Mouse (Mus musculus): ENCODE results near the gene Atp5b. TPM values are rescaled to one million over a fixed set of nuclear protein-coding genes. Genes with fewer than 3 reads are reported as not detected.
"Not testable (repeated sequence)": the region's sequence is repeated elsewhere in the genome, so short reads cannot be mapped to it uniquely, and the experiment has no call there.

The Atp5b gene
- polyA plus RNA-seq, 1 experiment from 2014 or later: 2,273 TPM

- WGBS: under 1% methylated on average over 61 of the region's 62 CpGs
- peaks cover 16% of the 10 kb centered on the region for H3K4me1 ChIP-seq (ENCODE audit: control insufficient read depth, insufficient read depth, low read length)
- no peaks in the 10 kb centered on the region for H3K27me3 ChIP-seq (ENCODE audit: control insufficient read depth, insufficient read depth, low read length)
- H3K4me3 ChIP-seq (ENCODE audit: low read depth, low read length): peak overlapping the region; percentile 87
- H3K4me2 ChIP-seq (ENCODE audit: low read depth, low read length): peak overlapping the region; percentile 96
- H3K27ac ChIP-seq (ENCODE audit: low read depth, low read length): peak overlapping the region; percentile 98
- no peaks in the 10 kb centered on the region for H3K36me3 ChIP-seq (ENCODE audit: control insufficient read depth, insufficient read depth, low read length)
- ATAC-seq (ENCODE audit: low read depth): peak; percentile 68
- peak overlapping the region; percentile 81 for H3K9ac ChIP-seq (replicated peaks; ENCODE audit: low read depth, low read length)
- no peaks in the 10 kb centered on the region for H3K9me3 ChIP-seq (ENCODE audit: control insufficient read depth, low read length)
Observed at GRCm38 (mm10) chr10:128059207-128059981, 23.7 kb upstream of the Atp5b start.

- ATAC-seq (ENCODE audit: low read depth): no peak
- Histone ChIP-seq H3K4me3 (ENCODE audit: low read depth, low read length) (no peak overlapping the region), H3K9me3 (ENCODE audit: control insufficient read depth, low read length) (no peaks in the 10 kb centered on the region), H3K27me3 (ENCODE audit: control insufficient read depth, insufficient read depth, low read length) (no peaks in the 10 kb centered on the region), H3K9ac (replicated peaks; ENCODE audit: low read depth, low read length) (no peak overlapping the region), H3K36me3 (ENCODE audit: control insufficient read depth, insufficient read depth, low read length) (no peaks in the 10 kb centered on the region), H3K4me2 (ENCODE audit: low read depth, low read length) (no peak overlapping the region; the same call in 1 of the 2 replicates), H3K4me1 (ENCODE audit: control insufficient read depth, insufficient read depth, low read length) (peaks cover 16% of the 10 kb centered on the region), H3K27ac (ENCODE audit: low read depth, low read length) (no peak overlapping the region)
- 97% methylated on average over 5 of the region's 5 CpGs for WGBS
Observed at GRCm38 (mm10) chr10:128061109-128061508, 22.0 kb upstream of the Atp5b start.

GRCm38 (mm10) chr10:128062221-128062989 lies 20.7 kb upstream of the Atp5b start:
- peaks cover 16% of the 10 kb centered on the region for H3K4me1 ChIP-seq (ENCODE audit: control insufficient read depth, insufficient read depth, low read length)
- H3K9me3 ChIP-seq (ENCODE audit: control insufficient read depth, low read length): no peaks in the 10 kb centered on the region
- no peak for ATAC-seq (ENCODE audit: low read depth)
- H3K27ac ChIP-seq (ENCODE audit: low read depth, low read length): no peak overlapping the region
- no peaks in the 10 kb centered on the region for H3K36me3 ChIP-seq (ENCODE audit: control insufficient read depth, insufficient read depth, low read length)
- H3K4me3 ChIP-seq (ENCODE audit: low read depth, low read length): no peak overlapping the region
- 97% methylated on average over 6 of the region's 6 CpGs for WGBS
- H3K27me3 ChIP-seq (ENCODE audit: control insufficient read depth, insufficient read depth, low read length): no peaks in the 10 kb centered on the region
- no peak overlapping the region for H3K9ac ChIP-seq (replicated peaks; ENCODE audit: low read depth, low read length)
- H3K4me2 ChIP-seq (ENCODE audit: low read depth, low read length): no peak overlapping the region

- Histone ChIP-seq H3K4me1 (ENCODE audit: control insufficient read depth, insufficient read depth, low read length) (no peaks in the 10 kb centered on the region), H3K36me3 (ENCODE audit: control insufficient read depth, insufficient read depth, low read length) (peaks cover 8% of the 10 kb centered on the region; the same call in 1 of the 2 replicates), H3K9ac (replicated peaks; ENCODE audit: low read depth, low read length) (no peak overlapping the region), H3K9me3 (ENCODE audit: control insufficient read depth, low read length) (no peaks in the 10 kb centered on the region), H3K4me2 (ENCODE audit: low read depth, low read length) (no peak overlapping the region), H3K27me3 (ENCODE audit: control insufficient read depth, insufficient read depth, low read length) (no peaks in the 10 kb centered on the region), H3K27ac (ENCODE audit: low read depth, low read length) (no peak overlapping the region), H3K4me3 (ENCODE audit: low read depth, low read length) (no peak overlapping the region)
- no peak for ATAC-seq (ENCODE audit: low read depth)
- 86% methylated on average over 5 of the region's 5 CpGs for WGBS
Observed at GRCm38 (mm10) chr10:128066072-128066471, 17.0 kb upstream of the Atp5b start.

- Histone ChIP-seq H3K4me2 (ENCODE audit: low read depth, low read length) (no peak overlapping the region), H3K27ac (ENCODE audit: low read depth, low read length) (no peak overlapping the region), H3K4me1 (ENCODE audit: control insufficient read depth, insufficient read depth, low read length) (no peaks in the 10 kb centered on the region), H3K27me3 (ENCODE audit: control insufficient read depth, insufficient read depth, low read length) (no peaks in the 10 kb centered on the region), H3K4me3 (ENCODE audit: low read depth, low read length) (no peak overlapping the region), H3K9ac (replicated peaks; ENCODE audit: low read depth, low read length) (no peak overlapping the region), H3K36me3 (ENCODE audit: control insufficient read depth, insufficient read depth, low read length) (peaks cover 32% of the 10 kb centered on the region; the same call in 1 of the 2 replicates), H3K9me3 (ENCODE audit: control insufficient read depth, low read length) (no peaks in the 10 kb centered on the region)
- WGBS: 97% methylated on average over 4 of the region's 4 CpGs
- ATAC-seq (ENCODE audit: low read depth): no peak
Observed at GRCm38 (mm10) chr10:128069201-128069600, 13.9 kb upstream of the Atp5b start.

- not testable (repeated sequence) for H3K9me3 ChIP-seq (ENCODE audit: control insufficient read depth, low read length); H3K9ac ChIP-seq (replicated peaks; ENCODE audit: low read depth, low read length); H3K27ac ChIP-seq (ENCODE audit: low read depth, low read length); H3K4me2 ChIP-seq (ENCODE audit: low read depth, low read length); H3K27me3 ChIP-seq (ENCODE audit: control insufficient read depth, insufficient read depth, low read length); H3K4me1 ChIP-seq (ENCODE audit: control insufficient read depth, insufficient read depth, low read length); ATAC-seq (ENCODE audit: low read depth); H3K4me3 ChIP-seq (ENCODE audit: low read depth, low read length)
- peaks cover 35% of the 10 kb centered on the region; the same call in 1 of the 2 replicates for H3K36me3 ChIP-seq (ENCODE audit: control insufficient read depth, insufficient read depth, low read length)
- 99% methylated on average over 2 of the region's 2 CpGs for WGBS
Observed at GRCm38 (mm10) chr10:128070432-128070831, 12.6 kb upstream of the Atp5b start.

- H3K4me1 ChIP-seq (ENCODE audit: control insufficient read depth, insufficient read depth, low read length); H3K9me3 ChIP-seq (ENCODE audit: control insufficient read depth, low read length); H3K4me3 ChIP-seq (ENCODE audit: low read depth, low read length); H3K4me2 ChIP-seq (ENCODE audit: low read depth, low read length); ATAC-seq (ENCODE audit: low read depth); H3K27me3 ChIP-seq (ENCODE audit: control insufficient read depth, insufficient read depth, low read length); H3K27ac ChIP-seq (ENCODE audit: low read depth, low read length); H3K9ac ChIP-seq (replicated peaks; ENCODE audit: low read depth, low read length): not testable (repeated sequence)
- peaks cover 13% of the 10 kb centered on the region; the same call in 1 of the 2 replicates for H3K36me3 ChIP-seq (ENCODE audit: control insufficient read depth, insufficient read depth, low read length)
- 77% methylated on average over 5 of the region's 5 CpGs for WGBS
Observed at GRCm38 (mm10) chr10:128078269-128078668, 4.8 kb upstream of the Atp5b start.

GRCm38 (mm10) chr10:128080496-128080895 lies 2.6 kb upstream of the Atp5b start:
- Histone ChIP-seq H3K4me3 (ENCODE audit: low read depth, low read length) (no peak overlapping the region), H3K9me3 (ENCODE audit: control insufficient read depth, low read length) (no peaks in the 10 kb centered on the region), H3K4me2 (ENCODE audit: low read depth, low read length) (no peak overlapping the region), H3K4me1 (ENCODE audit: control insufficient read depth, insufficient read depth, low read length) (peaks cover 7% of the 10 kb centered on the region), H3K27ac (ENCODE audit: low read depth, low read length) (no peak overlapping the region), H3K27me3 (ENCODE audit: control insufficient read depth, insufficient read depth, low read length) (no peaks in the 10 kb centered on the region; the same call in 1 of the 2 replicates), H3K9ac (replicated peaks; ENCODE audit: low read depth, low read length) (no peak overlapping the region), H3K36me3 (ENCODE audit: control insufficient read depth, insufficient read depth, low read length) (peaks cover 8% of the 10 kb centered on the region; the same call in 1 of the 2 replicates)
- no peak for ATAC-seq (ENCODE audit: low read depth)
- WGBS: 85% methylated on average over 1 of the region's 1 CpGs

Data from neural tube, embryonic 14.5 days (tissue).